Mouse (Mus musculus): ENCODE results near the gene Smarce1. TPM values are rescaled to one million over a fixed set of nuclear protein-coding genes. Genes with fewer than 3 reads are reported as not detected.
A peak's percentile ranks its signal among the peaks of the same experiment; 100 is the strongest.

The Smarce1 gene
- total and polyA plus RNA-seq, 3 experiments: 149 to 464 (median 246) TPM

DNA sequence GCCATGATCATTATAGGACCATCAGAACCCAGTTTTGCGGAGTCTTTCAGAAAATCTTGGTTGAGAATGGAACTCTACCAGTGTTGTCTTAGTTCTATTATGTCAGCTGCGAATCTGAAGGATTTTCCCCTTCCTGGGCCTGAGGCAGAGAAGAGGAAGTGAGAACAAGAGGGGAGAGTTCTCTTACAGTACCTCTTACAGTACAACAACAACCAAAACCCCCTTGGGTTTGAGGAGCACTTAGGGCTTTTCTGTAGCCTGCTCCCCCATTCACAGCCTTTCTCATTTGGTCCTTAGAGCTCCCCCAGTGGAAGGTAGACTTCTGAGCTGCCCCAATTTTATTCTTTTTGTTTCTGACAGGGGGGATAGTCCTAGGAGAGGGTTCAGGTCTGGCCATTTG is 44.0 kb downstream of the Smarce1 start (continued):
- peak; percentile 92 for TF ChIP-seq MAFK (IDR thresholded peaks at IDR 0.05; ENCODE audit: insufficient replicate concordance, low read length)
- TF ChIP-seq RAD21 (IDR thresholded peaks at IDR 0.05; ENCODE audit: low read depth, low read length): peak; percentile 50

DNA sequence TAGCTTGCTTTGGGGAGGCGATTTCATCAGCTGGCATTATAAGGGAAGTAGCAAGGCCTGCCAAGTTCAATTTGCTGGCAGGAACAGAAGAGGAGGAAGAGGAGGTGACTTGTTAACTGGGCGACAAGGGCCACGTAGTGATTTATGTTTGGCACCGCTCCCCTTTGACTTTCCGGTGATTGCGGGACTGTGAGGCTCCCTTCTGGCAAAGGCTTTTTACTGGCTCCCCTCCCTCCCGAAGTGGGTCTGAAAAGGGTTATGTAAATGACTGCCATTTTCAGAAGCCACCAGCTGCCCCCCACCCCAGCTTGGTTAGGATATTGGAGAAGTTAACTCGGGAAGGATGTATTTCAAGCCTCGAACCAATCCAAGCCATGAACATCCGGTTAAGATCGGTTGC is 48.2 kb downstream of the Smarce1 start:
- H3K9ac ChIP-seq (ENCODE audit: insufficient read depth, low read depth): no peak overlapping the region
- no peak for TF ChIP-seq CHD2 (IDR thresholded peaks at IDR 0.05; ENCODE audit: low read length)
- TF ChIP-seq SMC3 (IDR thresholded peaks at IDR 0.05; ENCODE audit: low read depth, low read length): no peak
- no peak for TF ChIP-seq ELF1 (IDR thresholded peaks at IDR 0.05; ENCODE audit: low read depth, low read length)
- in situ Hi-C loops (cut with MboI; ENCODE audit: low pct_ligation_motif_present, low pct_unique_long_range_greater_than_20kb, low sequenced_read_pairs): no loop called here
- peaks cover 0 to 17% of the 10 kb centered on the region in 2 experiments for H3K36me3 ChIP-seq (replicated peaks in 1 of 2; ENCODE audit: control insufficient read depth in 1 of 2, insufficient read depth in 1 of 2, low read length in 1 of 2)
- DNase-seq (ENCODE audit: extremely low read depth): no peak
- H3K79me2 ChIP-seq (replicated peaks; ENCODE audit: control insufficient read depth, extremely low read depth, insufficient read depth, poor library complexity, severe bottlenecking): no peaks in the 10 kb centered on the region
- dilution Hi-C loops (cut with MboI; ENCODE audit: extremely low pct_ligation_motif_present, extremely low pct_unique_long_range_greater_than_20kb, low sequenced_read_pairs): no loop called here
- no peak overlapping the region for H3K4me2 ChIP-seq (ENCODE audit: insufficient read depth, low read depth, poor library complexity, severe bottlenecking)
- H3K27ac ChIP-seq (ENCODE audit: insufficient read depth, low read depth): no peak overlapping the region
- no peak overlapping the region for H3K4me3 ChIP-seq (replicated peaks in 1 of 3; ENCODE audit: low read depth in 2 of 3, low read length in 2 of 3, poor library complexity in 1 of 3)
- H3K27me3 ChIP-seq (replicated peaks): no peaks in the 10 kb centered on the region
- peaks cover 24 to 74% of the 10 kb centered on the region in 2 experiments for H3K4me1 ChIP-seq (ENCODE audit: control insufficient read depth in 1 of 2, insufficient read depth in 2 of 2)
- peaks cover 17% of the 10 kb centered on the region for H3K9me3 ChIP-seq (replicated peaks; ENCODE audit: low read length)

- H3K4me3 ChIP-seq (replicated peaks in 1 of 3; ENCODE audit: low read depth in 2 of 3, low read length in 2 of 3, poor library complexity in 1 of 3): no peak overlapping the region
- no peak for DNase-seq (ENCODE audit: extremely low read depth)
- in situ Hi-C loops (cut with MboI; ENCODE audit: low pct_ligation_motif_present, low pct_unique_long_range_greater_than_20kb, low sequenced_read_pairs) (no loop called here), dilution Hi-C loops (cut with MboI; ENCODE audit: extremely low pct_ligation_motif_present, extremely low pct_unique_long_range_greater_than_20kb, low sequenced_read_pairs) (no loop called here)
- H3K4me2 ChIP-seq (ENCODE audit: insufficient read depth, low read depth, poor library complexity, severe bottlenecking): no peak overlapping the region
- TF ChIP-seq BHLHE40 (IDR thresholded peaks at IDR 0.05; ENCODE audit: low read depth, low read length) (peak; percentile 65), UBTF (IDR thresholded peaks at IDR 0.05; ENCODE audit: low read depth, low read length) (no peak)
- no peaks in the 10 kb centered on the region for H3K79me2 ChIP-seq (replicated peaks; ENCODE audit: control insufficient read depth, extremely low read depth, insufficient read depth, poor library complexity, severe bottlenecking)
- peaks cover 25 to 74% of the 10 kb centered on the region in 2 experiments for H3K4me1 ChIP-seq (ENCODE audit: control insufficient read depth in 1 of 2, insufficient read depth in 2 of 2)
- no peak overlapping the region for H3K27ac ChIP-seq (ENCODE audit: insufficient read depth, low read depth)
- no peak overlapping the region for H3K9ac ChIP-seq (ENCODE audit: insufficient read depth, low read depth)
- no peaks in the 10 kb centered on the region for H3K27me3 ChIP-seq (replicated peaks)
- peaks cover 17% of the 10 kb centered on the region for H3K9me3 ChIP-seq (replicated peaks; ENCODE audit: low read length)
- peaks cover 0 to 19% of the 10 kb centered on the region in 2 experiments for H3K36me3 ChIP-seq (replicated peaks in 1 of 2; ENCODE audit: control insufficient read depth in 1 of 2, insufficient read depth in 1 of 2, low read length in 1 of 2)
Observed at GRCm38 (mm10) chr11:99180071-99180470, 50.7 kb downstream of the Smarce1 start.

- Histone ChIP-seq H3K9me3 (replicated peaks; ENCODE audit: low read length) (peaks cover 21% of the 10 kb centered on the region), H3K36me3 (replicated peaks in 1 of 2; ENCODE audit: control insufficient read depth in 1 of 2, insufficient read depth in 1 of 2, low read length in 1 of 2) (peaks cover 9 to 26% of the 10 kb centered on the region in 2 experiments), H3K4me3 (replicated peaks in 1 of 3; ENCODE audit: low read depth in 2 of 3, low read length in 2 of 3, poor library complexity in 1 of 3) (no peak overlapping the region), H3K4me1 (ENCODE audit: control insufficient read depth in 1 of 2, insufficient read depth in 2 of 2) (peaks cover 25 to 61% of the 10 kb centered on the region in 2 experiments), H3K27ac (ENCODE audit: insufficient read depth, low read depth) (peak overlapping the region; percentile 96), H3K9ac (ENCODE audit: insufficient read depth, low read depth) (peak overlapping the region; percentile 23; the same call in 1 of the 2 replicates), H3K4me2 (ENCODE audit: insufficient read depth, low read depth, poor library complexity, severe bottlenecking) (peak overlapping the region; percentile 85), H3K27me3 (replicated peaks) (no peaks in the 10 kb centered on the region), H3K79me2 (replicated peaks; ENCODE audit: control insufficient read depth, extremely low read depth, insufficient read depth, poor library complexity, severe bottlenecking) (no peaks in the 10 kb centered on the region)
- DNase-seq (ENCODE audit: extremely low read depth): peak; percentile 75
- dilution Hi-C loops (cut with MboI; ENCODE audit: extremely low pct_ligation_motif_present, extremely low pct_unique_long_range_greater_than_20kb, low sequenced_read_pairs) (no loop called here), in situ Hi-C loops (cut with MboI; ENCODE audit: low pct_ligation_motif_present, low pct_unique_long_range_greater_than_20kb, low sequenced_read_pairs) (no loop called here)
- TF ChIP-seq NELFE (IDR thresholded peaks at IDR 0.05; ENCODE audit: low read depth, low read length): peak; percentile 11; the same call in 1 of the 2 replicates
- TF ChIP-seq CHD2 (IDR thresholded peaks at IDR 0.05; ENCODE audit: low read length): 0 out of 2 replicates have a peak, but pooled peaks have one; percentile 16
- TF ChIP-seq BHLHE40 (IDR thresholded peaks at IDR 0.05; ENCODE audit: low read depth, low read length): peak; percentile 83
- 0 out of 2 replicates have a peak, but pooled peaks have one; percentile 39 for TF ChIP-seq TCF12 (IDR thresholded peaks at IDR 0.05; ENCODE audit: low read depth, low read length)
- TF ChIP-seq ZKSCAN1 (IDR thresholded peaks at IDR 0.05; ENCODE audit: borderline replicate concordance, low read depth, low read length): no peak
- TF ChIP-seq JUN (IDR thresholded peaks at IDR 0.05; ENCODE audit: insufficient read depth, low read depth, low read length): 0 out of 2 replicates have a peak, but pooled peaks have one; percentile 28
- peak; percentile 29 for TF ChIP-seq EP300 (IDR thresholded peaks at IDR 0.05; ENCODE audit: low read length)
- peak; percentile 90 for TF ChIP-seq ETS1 (conservative IDR thresholded peaks at IDR 0.05; ENCODE audit: low read depth, low read length)
- 0 out of 2 replicates have a peak, but pooled peaks have one; percentile 2 for TF ChIP-seq ELF1 (IDR thresholded peaks at IDR 0.05; ENCODE audit: low read depth, low read length)
- TF ChIP-seq RAD21 (IDR thresholded peaks at IDR 0.05; ENCODE audit: low read depth, low read length): no peak
- TF ChIP-seq MAZ (IDR thresholded peaks at IDR 0.05; ENCODE audit: low read depth, low read length): peak; percentile 89
- TF ChIP-seq HCFC1 (IDR thresholded peaks at IDR 0.05; ENCODE audit: low read depth, low read length): no peak
- TF ChIP-seq MAFK (IDR thresholded peaks at IDR 0.05; ENCODE audit: insufficient replicate concordance, low read length): 0 out of 2 replicates have a peak, but pooled peaks have one; percentile 29
- peak; percentile 98 for TF ChIP-seq MEF2A (IDR thresholded peaks at IDR 0.05; ENCODE audit: borderline replicate concordance, low read depth, low read length)
Observed at GRCm38 (mm10) chr11:99177925-99178198, 53.0 kb downstream of the Smarce1 start.

All from CH12.LX (cell line).